10 mouse cellular contexts compared by ENCODE assay signal in genomic region chr12:21260494-21261256, GRCm38 (mm10). TPM values are rescaled to one million over a fixed set of nuclear protein-coding genes. Genes with fewer than 3 reads are reported as not detected.
A peak's percentile ranks its signal among the peaks of the same experiment; 100 is the strongest.
DNase-seq lines count a peak whose midpoint lies in the region; ATAC-seq and TF ChIP-seq lines count a peak whose summit lies in the region.
"Had no signal": no experiment of that assay in that cellular context is flagged by ENCODE, and none has a peak within 500 bp of the region (broad histone marks: within the 10 kb centered on the region; RNA-seq: fewer than 3 reads in every experiment).

No protein-coding gene starts in this region.

- peaks cover 12% of the 10 kb centered on the region for H3K4me1 ChIP-seq in liver, embryonic 12.5 days
- H3K4me1 ChIP-seq: hindbrain, embryonic 10.5 days; limb, embryonic 15.5 days had no signal

- no peaks in the 10 kb centered on the region for H3K27me3 ChIP-seq in liver, embryonic 12.5 days (replicated peaks)
- H3K27me3 ChIP-seq in splenic B cell, adult 2 months (ENCODE audit: control insufficient read depth, insufficient read depth, low read length, poor library complexity, severe bottlenecking), result no peaks in the 10 kb centered on the region
- H3K27me3 ChIP-seq: limb, embryonic 15.5 days had no signal

- no peak overlapping the region for H3K4me2 ChIP-seq in liver, embryonic 12.5 days
- H3K4me2 ChIP-seq: limb, embryonic 15.5 days had no signal

- TF ChIP-seq CTCF in brain, embryonic 14.5 days (IDR thresholded peaks at IDR 0.05; ENCODE audit: borderline replicate concordance, extremely low read depth, insufficient read depth, insufficient read length), result peak; percentile 41; the same call in 1 of the 2 replicates

- 76% methylated on average over 6 of the region's 6 CpGs for WGBS in liver, embryonic 12.5 days (ENCODE audit: insufficient replicate concordance)

- DNase-seq in embryo, embryonic 10.5 days (ENCODE audit: low spot score), result peak; percentile 14
- no peak for DNase-seq in embryo, embryonic 10 days (ENCODE audit: low spot score)
- DNase-seq in liver, result peak; percentile 33
- DNase-seq in brain, embryonic 14.5 days (ENCODE audit: low read depth), result no peak
- DNase-seq in splenic B cell, adult 2 months (ENCODE audit: low read depth, low spot score), result peak; percentile 49
- no peak for DNase-seq in embryo, embryonic 11 days

- H3K4me3 ChIP-seq in liver, embryonic 12.5 days, result no peak overlapping the region
- H3K4me3 ChIP-seq: hindbrain, embryonic 10.5 days; limb, embryonic 15.5 days had no signal

- no peaks in the 10 kb centered on the region for H3K9me3 ChIP-seq in liver, embryonic 12.5 days (replicated peaks)
- H3K9me3 ChIP-seq: hindbrain, embryonic 10.5 days; limb, embryonic 15.5 days had no signal

- no peak for ATAC-seq in liver, embryonic 12.5 days
- ATAC-seq in erythroblast, adult 5-6 weeks (replicated peaks; ENCODE audit: low FRiP score, poor library complexity, severe bottlenecking), result no peak

- no peak for TF ChIP-seq POLR2A in brain, embryonic 14.5 days (IDR thresholded peaks at IDR 0.05; ENCODE audit: borderline replicate concordance, extremely low read depth, insufficient read depth, insufficient read length, poor library complexity, severe bottlenecking)

- no peak overlapping the region for H3K9ac ChIP-seq in liver, embryonic 12.5 days
- H3K9ac ChIP-seq: limb, embryonic 15.5 days had no signal

- peaks cover 34% of the 10 kb centered on the region for H3K36me3 ChIP-seq in liver, embryonic 12.5 days
- H3K36me3 ChIP-seq in splenic B cell, adult 2 months (ENCODE audit: control insufficient read depth, insufficient read depth, low read length, poor library complexity, severe bottlenecking), result peaks cover 1% of the 10 kb centered on the region; the same call in 1 of the 2 replicates

- no peak overlapping the region for H3K27ac ChIP-seq in liver, embryonic 12.5 days
- H3K27ac ChIP-seq: hindbrain, embryonic 10.5 days; limb, embryonic 15.5 days had no signal

RNA-seq across cellular contexts. Expression of gene Cpsf3, which starts 24.5 kb away (rescaled TPM):
- 68.3 and 72.6 TPM in 2 replicates for polyA plus RNA-seq in liver, embryonic 12.5 days (2016; fragmentation: Nextera tagmentation; extraction: Ambion mirVana)
- 78.3 and 80.1 TPM in 2 replicates for polyA plus RNA-seq in brain, embryonic 14.5 days (2012; rRNA removed)
- total RNA-seq in erythroblast, adult 5-6 weeks (2015; ENCODE audit: low replicate concordance), result 43.8 and 52.7 TPM in 2 replicates
- total RNA-seq in erythroblast, adult 5-6 weeks (2017; ENCODE audit: low replicate concordance), result 11.8 and 19.7 TPM in 2 replicates

RNA-seq across cellular contexts. Expression of gene Itgb1bp1, which starts 25.4 kb away (rescaled TPM):
- polyA plus RNA-seq in liver, embryonic 12.5 days (2016; fragmentation: Nextera tagmentation; extraction: Ambion mirVana), result 27.9 and 30.3 TPM in 2 replicates
- polyA plus RNA-seq in brain, embryonic 14.5 days (2012; rRNA removed), result 19.9 and 21.5 TPM in 2 replicates
- 11.7 and 14.0 TPM in 2 replicates for total RNA-seq in erythroblast, adult 5-6 weeks (2015; ENCODE audit: low replicate concordance)
- 6.8 and 12.7 TPM in 2 replicates for total RNA-seq in erythroblast, adult 5-6 weeks (2017; ENCODE audit: low replicate concordance)

RNA-seq across cellular contexts. Expression of gene Iah1, which starts 55.5 kb away (rescaled TPM):
- polyA plus RNA-seq in liver, embryonic 12.5 days (2016; fragmentation: Nextera tagmentation; extraction: Ambion mirVana), result 31.4 and 31.9 TPM in 2 replicates
- 33.7 and 53.1 TPM in 2 replicates for polyA plus RNA-seq in brain, embryonic 14.5 days (2012; rRNA removed)
- 11.1 and 15.9 TPM in 2 replicates for total RNA-seq in erythroblast, adult 5-6 weeks (2015; ENCODE audit: low replicate concordance)
- 5.4 and 7.3 TPM in 2 replicates for total RNA-seq in erythroblast, adult 5-6 weeks (2017; ENCODE audit: low replicate concordance)

Comparison
In these comparisons a context has a peak if more than half of its experiments do, and no peak if none do; other contexts are left out.
1. DNase-seq: peak in embryo, embryonic 10.5 days (single experiment), liver (single experiment) and splenic B cell, adult 2 months (single experiment); none in embryo, embryonic 10 days (single experiment), brain, embryonic 14.5 days (single experiment) and embryo, embryonic 11 days (single experiment).